Mouse (Mus musculus) kidney, postnatal 0 days (tissue): ENCODE results near the gene Ugt1a6a. TPM values are rescaled to one million over a fixed set of nuclear protein-coding genes. Genes with fewer than 3 reads are reported as not detected.
"Not testable (repeated sequence)": the region's sequence is repeated elsewhere in the genome, so short reads cannot be mapped to it uniquely, and the experiment has no call there.

Source experiments
- ATAC-seq: fragments of 200-750 bp; cut with Nextera tagmentation; replicated peaks from 2 replicates; pipeline ENCODE4 v1.8.0; 2017; ENCODE audit warnings: low read depth, moderate number of reproducible peaks, moderate TSS enrichment, moderate library complexity; ENCODE audit not compliant: low FRiP score
- DNase-seq: peaks from one replicate; pipeline ENCODE4 v3.0.0-alpha.2; 2016; ENCODE audit warnings: low spot score
- H3K27ac ChIP-seq: fragments of 300-500 bp; sonication (generic); 2 replicates; pipeline ENCODE4 v1.5.1; 2014; ENCODE audit warnings: mild to moderate bottlenecking
- H3K27me3 ChIP-seq: fragments of 300-500 bp; sonication (generic); 2 replicates; pipeline ENCODE4 v1.6.1; 2014; ENCODE audit warnings: low read length, mixed read lengths; ENCODE audit not compliant: insufficient read depth
- H3K36me3 ChIP-seq: fragments of 300-500 bp; sonication (generic); 2 replicates; pipeline ENCODE4 v1.6.1; 2014; ENCODE audit warnings: low read length, mixed read lengths; ENCODE audit not compliant: insufficient read depth
- H3K4me1 ChIP-seq: fragments of 300-500 bp; sonication (generic); replicated peaks from 2 replicates; pipeline ENCODE4 v1.6.1; 2014; ENCODE audit warnings: antibody characterized with exemption, low read length, mixed read lengths; ENCODE audit not compliant: insufficient read depth
- H3K4me2 ChIP-seq: fragments of 300-500 bp; sonication (generic); 2 replicates; pipeline ENCODE4 v1.6.1; 2014; ENCODE audit warnings: mild to moderate bottlenecking, low read length, moderate library complexity, mixed read lengths
- H3K4me3 ChIP-seq: fragments of 300-500 bp; sonication (generic); replicated peaks from 2 replicates; pipeline ENCODE4 v1.5.1; 2014; ENCODE audit warnings: low read depth, low read length
- H3K9ac ChIP-seq: fragments of 300-500 bp; sonication (generic); 2 replicates; pipeline ENCODE4 v1.6.1; 2014; ENCODE audit warnings: low read depth, low read length
- H3K9me3 ChIP-seq: fragments of 300-500 bp; sonication (generic); replicated peaks from 2 replicates; pipeline ENCODE4 v1.6.1; 2016; ENCODE audit warnings: low read length, inconsistent platforms, mixed read lengths
- CTCF ChIP-seq: IDR thresholded peaks from 2 replicates; pipeline ENCODE4 v1.5.1; 2016; ENCODE audit warnings: antibody characterized with exemption, low read depth, mild to moderate bottlenecking, moderate library complexity
- WGBS: fragments of 180-500 bp; shearing (Covaris S2); extraction: QIAGEN DNeasy Blood & Tissue Kit; methylation state at CpG from one replicate; pipeline ENCODE4 v1.1.7; 2014; 5-methylcytosine and 5-hydroxymethylcytosine counted together
- polyA plus RNA-seq: library from polyadenylated mRNA; unstranded; fragments of >200 nt; fragmentation: Nextera tagmentation; extraction: Ambion mirVana; gene quantifications from 2 replicates; pipeline ENCODE4 v1.2.1, GENCODE M21; 2015

Gene Ugt1a6a
- polyA plus RNA-seq, 1 experiment from 2014 or later = 9.3 TPM

DNA sequence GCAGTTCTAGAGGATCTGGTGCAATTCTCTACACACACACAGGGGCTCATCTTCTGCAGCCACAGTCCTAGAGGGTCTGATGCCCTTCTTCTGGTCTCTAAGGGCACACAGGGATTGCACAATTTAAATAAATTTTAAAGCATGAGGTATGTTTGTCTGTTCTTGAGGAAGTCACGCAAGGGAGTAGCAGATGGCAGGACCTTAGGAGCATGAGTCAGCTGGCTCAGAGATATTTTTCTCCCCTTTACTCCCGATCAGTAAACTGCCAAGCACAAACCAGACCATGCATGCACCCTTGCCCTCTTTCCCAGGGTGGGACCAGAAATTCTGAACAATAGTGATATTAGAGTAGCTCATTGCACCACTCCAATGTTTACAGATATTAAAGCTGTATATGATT, 23.8 kb downstream of the Ugt1a6a start:
- no peak overlapping the region for H3K9ac ChIP-seq
- no peak overlapping the region for H3K4me2 ChIP-seq
- H3K27me3 ChIP-seq = no peaks in the 10 kb centered on the region
- TF ChIP-seq CTCF = no peak
- ATAC-seq (no peak), DNase-seq (no peak)
- H3K9me3 ChIP-seq = no peaks in the 10 kb centered on the region
- no peak overlapping the region for H3K27ac ChIP-seq
- H3K36me3 ChIP-seq = no peaks in the 10 kb centered on the region
- H3K4me1 ChIP-seq = no peaks in the 10 kb centered on the region
- H3K4me3 ChIP-seq = no peak overlapping the region
- 64% methylated on average over 2 of the region's 2 CpGs for WGBS

DNA sequence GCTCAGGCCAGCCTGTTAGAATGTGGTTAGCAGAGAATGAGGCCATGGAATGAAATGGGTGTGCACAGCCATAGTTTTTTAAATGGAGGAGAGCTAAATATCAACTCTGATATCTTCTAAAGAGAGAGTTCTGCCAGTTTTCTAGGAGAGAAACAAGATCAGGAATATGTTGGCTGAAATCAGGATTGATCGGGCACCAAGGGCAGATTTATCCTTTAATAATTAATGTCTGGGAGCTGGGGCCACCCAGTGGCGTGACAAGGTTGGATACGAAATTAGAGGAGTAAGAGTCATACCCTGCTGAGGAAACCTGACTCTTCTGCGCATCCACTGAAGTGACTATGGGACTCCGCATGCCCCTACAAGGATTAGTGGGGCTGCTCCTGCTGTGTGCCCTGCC, 31.1 kb downstream of the Ugt1a6a start, which contains the start of gene Ugt1a5:
TSS of gene Ugt1a5 (plus strand) at position 302 of the 400 bp plus-strand sequence.
- H3K36me3 ChIP-seq = no peaks in the 10 kb centered on the region
- no peak within 1 kb of the TSS for H3K27ac ChIP-seq
- H3K4me2 ChIP-seq = no peak within 1 kb of the TSS
- no peaks in the 10 kb centered on the region for H3K9me3 ChIP-seq
- 76% methylated on average over 5 of the region's 5 CpGs for WGBS
- DNase-seq = no peak
- no peak within 1 kb of the TSS for H3K9ac ChIP-seq
- H3K4me1 ChIP-seq = no peaks in the 10 kb centered on the region
- H3K4me3 ChIP-seq = no peak within 1 kb of the TSS
- no peak for ATAC-seq
- TF ChIP-seq CTCF = no peak
- H3K27me3 ChIP-seq = no peaks in the 10 kb centered on the region

- H3K36me3 ChIP-seq, ATAC-seq, H3K27me3 ChIP-seq, H3K9me3 ChIP-seq, H3K4me3 ChIP-seq, H3K4me1 ChIP-seq, H3K27ac ChIP-seq, H3K4me2 ChIP-seq, H3K9ac ChIP-seq, DNase-seq: not testable (repeated sequence)
- 86% methylated on average over 5 of the region's 7 CpGs for WGBS
Observed at GRCm38 (mm10) chr1:88172190-88172589, 37.6 kb downstream of the Ugt1a6a start.

DNA sequence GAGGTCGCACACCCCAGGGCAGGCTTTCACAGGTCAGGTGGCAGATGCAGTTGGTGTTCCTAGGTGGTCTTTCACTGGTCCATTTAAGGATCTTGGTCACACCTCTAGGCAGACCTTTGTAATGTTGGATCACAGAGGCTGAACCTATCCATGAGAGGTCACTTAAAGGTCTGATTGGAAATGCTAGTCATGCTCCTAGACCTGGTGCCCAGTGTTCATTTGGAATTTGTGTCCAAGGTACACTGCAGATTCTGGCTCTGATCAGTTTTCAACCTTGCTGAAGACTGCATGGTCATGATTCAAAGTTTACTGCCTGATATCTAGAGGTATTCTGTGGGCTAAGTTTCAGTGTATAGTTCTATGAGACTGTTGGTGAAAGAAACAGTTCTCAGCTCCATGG, 45.0 kb downstream of the Ugt1a6a start:
- H3K36me3 ChIP-seq = no peaks in the 10 kb centered on the region
- H3K27ac ChIP-seq = no peak overlapping the region
- DNase-seq (no peak), ATAC-seq (no peak)
- no peak overlapping the region for H3K9ac ChIP-seq
- 88% methylated on average over 1 of the region's 1 CpGs for WGBS
- no peak for TF ChIP-seq CTCF
- H3K4me2 ChIP-seq = no peak overlapping the region
- H3K4me3 ChIP-seq = no peak overlapping the region
- H3K4me1 ChIP-seq = no peaks in the 10 kb centered on the region
- H3K27me3 ChIP-seq = no peaks in the 10 kb centered on the region
- no peaks in the 10 kb centered on the region for H3K9me3 ChIP-seq

DNA sequence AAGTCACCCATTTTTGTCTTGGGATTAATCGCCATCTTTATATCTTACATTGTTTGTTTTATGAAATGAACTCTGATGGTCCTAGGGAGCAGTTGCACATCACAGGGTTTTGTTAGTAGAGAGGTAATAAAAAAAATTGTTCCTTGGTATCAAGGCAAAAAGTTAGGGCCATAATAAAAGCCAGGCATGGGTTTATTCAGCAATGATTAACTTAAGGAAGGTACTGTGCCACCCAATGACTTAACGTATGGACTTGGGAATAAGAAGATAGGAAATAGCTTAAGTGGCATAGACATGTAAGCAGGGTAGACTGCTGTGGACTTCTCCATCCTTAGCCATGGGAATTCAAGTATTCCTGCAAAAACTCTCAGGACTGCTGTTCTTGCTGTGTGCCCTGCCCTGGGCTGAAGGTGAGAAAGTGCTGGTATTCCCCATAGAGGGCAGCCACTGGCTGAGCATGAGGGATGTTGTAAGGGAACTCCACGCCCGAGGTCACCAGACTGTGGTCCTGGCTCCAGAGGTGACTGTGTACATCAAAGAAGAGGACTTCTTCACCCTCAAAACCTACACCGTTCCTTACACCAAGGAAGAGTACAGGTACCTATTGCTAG, 51.8 kb downstream of the Ugt1a6a start:
- no peak for ATAC-seq
- WGBS = 83% methylated on average over 5 of the region's 5 CpGs

DNA sequence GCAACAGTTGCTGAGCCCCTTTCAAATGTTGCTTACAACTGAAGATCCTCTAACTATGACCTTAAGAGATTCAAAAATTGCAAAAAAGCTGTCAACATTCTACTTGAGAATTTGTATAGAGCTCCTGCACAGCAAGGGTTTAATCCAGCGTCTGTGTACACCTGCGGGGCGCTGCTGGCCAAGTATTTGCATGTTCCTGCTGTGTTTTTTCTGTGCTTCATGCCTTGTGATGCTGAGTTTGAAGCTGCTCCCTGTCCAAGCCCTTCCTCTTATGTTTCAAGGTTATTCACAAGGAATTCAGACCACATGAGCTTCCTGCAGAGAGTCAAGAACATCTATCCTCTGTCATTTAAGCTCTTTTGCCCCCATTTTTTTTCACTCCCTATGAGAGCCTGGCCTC, 57.5 kb downstream of the Ugt1a6a start:
- no peaks in the 10 kb centered on the region for H3K27me3 ChIP-seq
- no peaks in the 10 kb centered on the region for H3K4me1 ChIP-seq
- no peak overlapping the region for H3K9ac ChIP-seq
- DNase-seq (no peak), ATAC-seq (no peak)
- no peaks in the 10 kb centered on the region for H3K9me3 ChIP-seq
- TF ChIP-seq CTCF = no peak
- no peak overlapping the region for H3K4me2 ChIP-seq
- H3K4me3 ChIP-seq = no peak overlapping the region
- WGBS = 75% methylated on average over 3 of the region's 3 CpGs
- no peaks in the 10 kb centered on the region for H3K36me3 ChIP-seq
- no peak overlapping the region for H3K27ac ChIP-seq

More for the DNA sequence above, 51.8 kb downstream of the Ugt1a6a start:
- no peaks in the 10 kb centered on the region for H3K9me3 ChIP-seq
- no peak overlapping the region for H3K27ac ChIP-seq
- no peaks in the 10 kb centered on the region for H3K27me3 ChIP-seq
- no peak overlapping the region for H3K9ac ChIP-seq
- H3K36me3 ChIP-seq = no peaks in the 10 kb centered on the region
- no peak for DNase-seq
- H3K4me2 ChIP-seq = no peak overlapping the region
- TF ChIP-seq CTCF = no peak
- no peak overlapping the region for H3K4me3 ChIP-seq
- H3K4me1 ChIP-seq = no peaks in the 10 kb centered on the region

GRCm38 (mm10) chr1:88195687-88196086, 61.1 kb downstream of the Ugt1a6a start:
- no peak overlapping the region for H3K9ac ChIP-seq
- H3K9me3 ChIP-seq = no peaks in the 10 kb centered on the region
- H3K4me1 ChIP-seq = no peaks in the 10 kb centered on the region
- peak; percentile 85 for ATAC-seq
- H3K4me3 ChIP-seq = no peak overlapping the region
- 49% methylated on average over 1 of the region's 1 CpGs for WGBS
- H3K36me3 ChIP-seq = no peaks in the 10 kb centered on the region
- peak; percentile 26; the same call in 1 of the 2 replicates for TF ChIP-seq CTCF
- no peaks in the 10 kb centered on the region for H3K27me3 ChIP-seq
- H3K27ac ChIP-seq = no peak overlapping the region
- peak; percentile 13 for DNase-seq
- no peak overlapping the region for H3K4me2 ChIP-seq
